ENCODE assay signal across 8 mouse cellular contexts in the genomic region with DNA sequence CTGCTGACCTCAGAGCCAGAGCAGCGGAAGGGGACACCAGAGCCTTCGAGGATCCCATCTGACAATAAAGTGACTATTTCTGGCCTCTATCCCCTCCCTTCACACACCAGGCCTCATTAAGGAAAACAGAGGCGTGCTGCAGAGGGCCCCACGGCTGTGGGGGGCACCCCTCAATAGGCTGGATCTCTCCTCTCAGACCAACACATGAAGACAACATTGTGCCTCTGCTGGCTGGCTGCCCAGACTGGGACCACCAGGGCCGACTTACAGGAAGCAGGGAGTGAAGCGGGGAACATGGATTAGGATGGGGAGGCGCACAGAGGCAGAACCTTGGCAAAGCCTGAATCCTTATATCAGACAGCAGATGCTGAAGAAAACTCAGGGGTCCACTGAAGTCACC.
DNase-seq lines count a peak whose midpoint lies in the region; ATAC-seq lines count a peak whose summit lies in the region.
"Had no signal": no experiment of that assay in that cellular context is flagged by ENCODE, and none has a peak within 500 bp of the region (broad histone marks: within the 10 kb centered on the region; RNA-seq: fewer than 3 reads in every experiment).

No protein-coding gene starts in this region.

- intact Hi-C loops in left cerebral cortex, postnatal 14 days (cut with DNase I) = no loop called here

- H3K4me3 ChIP-seq in forebrain, embryonic 12.5 days (replicated peaks) = no peak overlapping the region
- H3K4me3 ChIP-seq in hindbrain, embryonic 15.5 days = no peak overlapping the region
- H3K4me3 ChIP-seq in neural tube, embryonic 12.5 days = no peak overlapping the region

- H3K9me3 ChIP-seq in forebrain, embryonic 12.5 days = no peaks in the 10 kb centered on the region
- no peaks in the 10 kb centered on the region for H3K9me3 ChIP-seq in hindbrain, embryonic 15.5 days
- H3K9me3 ChIP-seq in neural tube, embryonic 12.5 days = no peaks in the 10 kb centered on the region

- H3K4me1 ChIP-seq in forebrain, embryonic 12.5 days = peaks cover 35% of the 10 kb centered on the region
- peaks cover 33% of the 10 kb centered on the region for H3K4me1 ChIP-seq in hindbrain, embryonic 15.5 days (replicated peaks)
- peaks cover 34% of the 10 kb centered on the region for H3K4me1 ChIP-seq in neural tube, embryonic 12.5 days

- no peak overlapping the region for H3K9ac ChIP-seq in forebrain, embryonic 12.5 days
- no peak overlapping the region for H3K9ac ChIP-seq in hindbrain, embryonic 15.5 days
- no peak overlapping the region for H3K9ac ChIP-seq in neural tube, embryonic 12.5 days

- H3K27ac ChIP-seq in forebrain, embryonic 12.5 days = peak overlapping the region; percentile 84
- H3K27ac ChIP-seq in hindbrain, embryonic 15.5 days (replicated peaks) = peak overlapping the region; percentile 81
- no peak overlapping the region; the same call in 1 of the 2 replicates for H3K27ac ChIP-seq in neural tube, embryonic 12.5 days

- peak; percentile 80 for ATAC-seq in forebrain, embryonic 12.5 days (ENCODE audit: low FRiP score)
- ATAC-seq in hindbrain, embryonic 15.5 days (ENCODE audit: low FRiP score, low read depth) = peak; percentile 80
- peak; percentile 83 for ATAC-seq in neural tube, embryonic 12.5 days (ENCODE audit: low FRiP score, low read depth)

- H3K4me2 ChIP-seq in forebrain, embryonic 12.5 days = peak overlapping the region; percentile 13; the same call in 1 of the 2 replicates
- H3K4me2 ChIP-seq in hindbrain, embryonic 15.5 days = no peak overlapping the region
- H3K4me2 ChIP-seq in neural tube, embryonic 12.5 days (replicated peaks) = peak overlapping the region; percentile 24; the same call in 1 of the 2 replicates

- DNase-seq in left cerebral cortex, postnatal 14 days (ENCODE audit: low spot score in 2 of 2) = peak; percentile 36 to 64
- DNase-seq in left cerebral cortex, adult 9 months (ENCODE audit: low spot score in 2 of 2) = no peak
- no peak for DNase-seq in cerebellum, postnatal 25 days
- DNase-seq in thymus, adult 18-20 months = no peak
- DNase-seq: kidney, postnatal 25 days had no signal

- WGBS in forebrain, embryonic 12.5 days = 28% methylated on average over 7 of the region's 7 CpGs
- WGBS in hindbrain, embryonic 15.5 days = 33% methylated on average over 7 of the region's 7 CpGs
- 43% methylated on average over 7 of the region's 7 CpGs for WGBS in neural tube, embryonic 12.5 days

- peaks cover 81% of the 10 kb centered on the region for H3K36me3 ChIP-seq in forebrain, embryonic 12.5 days (replicated peaks)
- H3K36me3 ChIP-seq in hindbrain, embryonic 15.5 days = peaks cover 16% of the 10 kb centered on the region
- H3K36me3 ChIP-seq in neural tube, embryonic 12.5 days = peaks cover 69% of the 10 kb centered on the region

- H3K27me3 ChIP-seq in forebrain, embryonic 12.5 days = no peaks in the 10 kb centered on the region; the same call in 1 of the 2 replicates
- no peaks in the 10 kb centered on the region for H3K27me3 ChIP-seq in hindbrain, embryonic 15.5 days
- no peaks in the 10 kb centered on the region for H3K27me3 ChIP-seq in neural tube, embryonic 12.5 days (replicated peaks)

Comparison
In these comparisons a context has a peak if more than half of its experiments do, and no peak if none do; other contexts are left out.
1. DNase-seq: peak in left cerebral cortex, postnatal 14 days (2 of 2); none in left cerebral cortex, adult 9 months (0 of 2), cerebellum, postnatal 25 days (0 of 2) and thymus, adult 18-20 months (0 of 2).
2. Peak in every context shown above with its lines, with median percentiles within 50 percentile points of each other: ATAC-seq.